16 mouse cellular contexts compared by ENCODE assay signal in the genomic region with DNA sequence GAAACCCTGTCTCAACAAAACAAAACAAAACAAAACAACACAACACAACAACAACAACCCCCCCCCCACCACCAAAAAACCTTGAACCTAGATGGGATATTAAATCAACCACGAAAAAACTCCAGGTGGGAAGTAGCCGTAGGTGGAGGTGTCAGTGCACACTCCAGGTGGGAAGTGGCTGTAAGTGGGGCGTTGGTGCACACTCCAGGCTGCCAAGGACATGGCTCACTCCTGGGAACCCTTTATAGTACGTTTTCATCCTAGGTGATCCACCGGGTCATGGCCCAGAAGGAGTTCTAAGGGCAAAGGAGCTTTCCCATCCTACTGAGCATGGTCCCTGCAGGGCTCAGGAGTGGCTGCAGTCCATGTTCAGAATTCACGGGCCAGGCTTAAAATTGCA.
A peak's percentile ranks its signal among the peaks of the same experiment; 100 is the strongest.
DNase-seq lines count a peak whose midpoint lies in the region; ATAC-seq and TF ChIP-seq lines count a peak whose summit lies in the region.
"Had no signal": no experiment of that assay in that cellular context is flagged by ENCODE, and none has a peak within 500 bp of the region (broad histone marks: within the 10 kb centered on the region; RNA-seq: fewer than 3 reads in every experiment).

No protein-coding gene starts in this region.

- H3K4me3 ChIP-seq in gastrocnemius, adult 2 months = no peak overlapping the region
- no peak overlapping the region for H3K4me3 ChIP-seq in liver, adult 2 months (ENCODE audit: insufficient read depth, low read depth, low read length)
- H3K4me3 ChIP-seq in liver, embryonic 12.5 days = no peak overlapping the region
- no peak overlapping the region for H3K4me3 ChIP-seq in lung, postnatal 0 days (ENCODE audit: low read depth, low read length)
- H3K4me3 ChIP-seq in lung, adult 2 months (replicated peaks; ENCODE audit: extremely low read depth, low read depth, low read length) = no peak overlapping the region
- H3K4me3 ChIP-seq: forebrain, embryonic 12.5 days; forebrain, embryonic 15.5 days; hindbrain, embryonic 12.5 days had no signal

- WGBS in liver, adult 2 months = 43% methylated on average over 6 of the region's 6 CpGs
- 74% methylated on average over 6 of the region's 6 CpGs for WGBS in liver, embryonic 12.5 days (ENCODE audit: insufficient replicate concordance)
- 54% methylated on average over 6 of the region's 6 CpGs for WGBS in lung, postnatal 0 days
- WGBS in lung, adult 2 months = 63% methylated on average over 6 of the region's 6 CpGs

- no peak for TF ChIP-seq CTCF in gastrocnemius, adult 2 months (IDR thresholded peaks at IDR 0.05)
- TF ChIP-seq CTCF in liver, adult 2 months (IDR thresholded peaks at IDR 0.05; ENCODE audit: low read depth, low read length) = no peak; the same call in 1 of the 2 replicates
- no peak for TF ChIP-seq CTCF in lung, postnatal 0 days (IDR thresholded peaks at IDR 0.05)
- no peak for TF ChIP-seq CTCF in lung, adult 2 months (IDR thresholded peaks at IDR 0.05; ENCODE audit: insufficient read depth, low read length)

- H3K9ac ChIP-seq in liver, adult 2 months (ENCODE audit: low read depth, low read length) = peak overlapping the region; percentile 3; the same call in 1 of the 2 replicates
- no peak overlapping the region for H3K9ac ChIP-seq in liver, embryonic 12.5 days
- no peak overlapping the region for H3K9ac ChIP-seq in lung, postnatal 0 days (replicated peaks; ENCODE audit: low read depth)
- H3K9ac ChIP-seq: forebrain, embryonic 12.5 days; forebrain, embryonic 15.5 days; hindbrain, embryonic 12.5 days had no signal

- ATAC-seq in liver, embryonic 12.5 days = no peak
- peak; percentile 66 for ATAC-seq in lung, postnatal 0 days
- ATAC-seq: CD4-positive, CD25-positive, alpha-beta regulatory T cell, adult 4 months; forebrain, embryonic 15.5 days; hindbrain, embryonic 16.5 days; inflammation-experienced regulatory T-cells, adult 6 months had no signal

- H3K4me2 ChIP-seq in liver, embryonic 12.5 days = no peak overlapping the region
- H3K4me2 ChIP-seq in lung, postnatal 0 days (replicated peaks; ENCODE audit: low read depth, low read length) = no peak overlapping the region
- H3K4me2 ChIP-seq: forebrain, embryonic 12.5 days; forebrain, embryonic 15.5 days; heart, embryonic 11.5 days; hindbrain, embryonic 12.5 days had no signal

- peak; percentile 67 for TF ChIP-seq EP300 in lung, postnatal 0 days (IDR thresholded peaks at IDR 0.05)

- peaks cover 49% of the 10 kb centered on the region for H3K4me1 ChIP-seq in liver, adult 2 months (ENCODE audit: control insufficient read depth, insufficient read depth, low read length)
- H3K4me1 ChIP-seq in liver, embryonic 12.5 days = peaks cover 33% of the 10 kb centered on the region; the same call in 1 of the 2 replicates
- peaks cover 10% of the 10 kb centered on the region; the same call in 1 of the 2 replicates for H3K4me1 ChIP-seq in lung, postnatal 0 days (ENCODE audit: insufficient read depth, low read depth, low read length)
- peaks cover 46% of the 10 kb centered on the region for H3K4me1 ChIP-seq in lung, adult 2 months (ENCODE audit: control insufficient read depth, insufficient read depth, low read length)

- no peaks in the 10 kb centered on the region for H3K9me3 ChIP-seq in liver, embryonic 12.5 days (replicated peaks)
- H3K9me3 ChIP-seq in lung, postnatal 0 days (ENCODE audit: low read length) = no peaks in the 10 kb centered on the region
- H3K9me3 ChIP-seq: forebrain, embryonic 12.5 days; forebrain, embryonic 15.5 days; hindbrain, embryonic 12.5 days had no signal

- intact Hi-C loops in gastrocnemius, adult 2 months (cut with DNase I) = no loop called here

- H3K79me2 ChIP-seq in liver, adult 2 months (ENCODE audit: control insufficient read depth, insufficient read depth, low read length) = peaks cover 37% of the 10 kb centered on the region; the same call in 1 of the 2 replicates

- H3K36me3 ChIP-seq in liver, adult 2 months (ENCODE audit: control insufficient read depth, insufficient read depth, low read length) = peaks cover 36% of the 10 kb centered on the region
- H3K36me3 ChIP-seq in liver, embryonic 12.5 days = peaks cover 27% of the 10 kb centered on the region
- H3K36me3 ChIP-seq in lung, postnatal 0 days (ENCODE audit: insufficient read depth, low read length) = no peaks in the 10 kb centered on the region
- H3K36me3 ChIP-seq: forebrain, embryonic 12.5 days; forebrain, embryonic 15.5 days; hindbrain, embryonic 12.5 days had no signal

- peak overlapping the region; percentile 89 for H3K27ac ChIP-seq in gastrocnemius, adult 2 months
- H3K27ac ChIP-seq in liver, adult 2 months (replicated peaks; ENCODE audit: insufficient read depth, low read depth, low read length) = peak overlapping the region; percentile 71
- no peak overlapping the region for H3K27ac ChIP-seq in liver, embryonic 12.5 days
- peak overlapping the region; percentile 55 for H3K27ac ChIP-seq in lung, postnatal 0 days (ENCODE audit: low read length)
- H3K27ac ChIP-seq: forebrain, embryonic 12.5 days; forebrain, embryonic 15.5 days; hindbrain, embryonic 12.5 days had no signal

- DNase-seq in gastrocnemius, adult 2 months = peak; percentile 23
- DNase-seq in gastrocnemius, adult 8-10 months (ENCODE audit: low spot score in 2 of 2) = no peak
- no peak for DNase-seq in liver, adult 2 months (ENCODE audit: extremely low read depth, low read depth, low spot score)
- DNase-seq in lung, postnatal 0 days (ENCODE audit: low spot score) = peak; percentile 73
- no peak for DNase-seq in lung, adult 2 months
- no peak for DNase-seq in spleen, adult 12 weeks (ENCODE audit: low spot score)
- DNase-seq: adrenal gland, adult 2 months; adrenal gland, postnatal 14 days had no signal

- no peak for TF ChIP-seq POLR2A in liver, adult 2 months (IDR thresholded peaks at IDR 0.05; ENCODE audit: extremely low read depth, insufficient read depth, low read length)
- no peak for TF ChIP-seq POLR2A in lung, adult 2 months (IDR thresholded peaks at IDR 0.05; ENCODE audit: borderline replicate concordance, extremely low read depth, low read depth, low read length)

- no peaks in the 10 kb centered on the region for H3K27me3 ChIP-seq in liver, adult 2 months (ENCODE audit: control insufficient read depth, insufficient read depth, low read length)
- no peaks in the 10 kb centered on the region for H3K27me3 ChIP-seq in liver, embryonic 12.5 days (replicated peaks)
- no peaks in the 10 kb centered on the region for H3K27me3 ChIP-seq in lung, postnatal 0 days (replicated peaks; ENCODE audit: insufficient read depth, low read length)
- H3K27me3 ChIP-seq: forebrain, embryonic 12.5 days; forebrain, embryonic 15.5 days; hindbrain, embryonic 12.5 days had no signal

Comparison
In these comparisons a context has a peak if more than half of its experiments do, and no peak if none do; other contexts are left out.
1. DNase-seq: peak in gastrocnemius, adult 2 months (single experiment) and lung, postnatal 0 days (single experiment); none in gastrocnemius, adult 8-10 months (0 of 2), liver, adult 2 months (single experiment), lung, adult 2 months (single experiment) and spleen, adult 12 weeks (single experiment).